Mouse (Mus musculus) cerebellum, adult 2 months (tissue): ENCODE measurements around the gene Ankrd40.
A peak's percentile ranks its signal among the peaks of the same experiment; 100 is the strongest.

Source experiments
- CTCF ChIP-seq: fragments of 200-500 bp; IDR thresholded peaks from 2 replicates; pipeline ENCODE4 v1.5.1; 2011; ENCODE audit warnings: low read depth, mild to moderate bottlenecking, control low read depth, low read length, moderate library complexity, borderline replicate concordance; ENCODE audit not compliant: insufficient read depth
- POLR2A ChIP-seq: fragments of 200-500 bp; IDR thresholded peaks from 2 replicates; pipeline ENCODE4 v1.6.1; 2011; ENCODE audit warnings: low read length, control low read depth, borderline replicate concordance; ENCODE audit not compliant: insufficient read depth

- TF ChIP-seq CTCF (peak; percentile 68; the same call in 1 of the 2 replicates), POLR2A (no peak)
These were observed 1.6 kb downstream of the Ankrd40 start for GRCm38 (mm10) chr11:94329270-94329891.
